Mouse (Mus musculus): Measurements from ENCODE around the gene Iscu.

Iscu gene

DNA sequence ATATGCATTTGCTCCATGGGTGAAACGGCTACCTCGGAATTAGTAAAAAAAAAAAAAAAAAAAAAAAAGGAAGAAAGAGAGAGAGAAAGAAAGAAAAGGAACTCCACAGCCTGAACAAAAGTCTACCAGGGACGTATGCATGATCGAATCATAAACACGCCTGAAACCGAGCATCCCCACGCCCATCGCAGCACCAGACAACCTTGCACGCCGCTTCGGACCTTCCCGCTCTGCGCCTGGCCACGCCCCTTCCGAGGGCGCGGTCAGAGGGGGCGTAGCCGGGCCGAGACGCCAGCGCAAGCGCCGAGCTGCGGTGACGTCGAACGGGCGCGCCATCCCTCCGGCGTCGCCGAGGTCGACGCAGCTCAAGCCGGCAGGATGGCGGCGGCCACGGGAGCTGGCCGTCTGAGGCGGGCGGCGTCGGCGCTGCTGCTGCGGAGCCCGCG is at the start of gene Iscu, which contains the start of gene Sart3:
TSS of gene Iscu (plus strand) at position 299 of the 446 bp plus-strand sequence.
TSS of gene Sart3 (minus strand) at position 61 of the 446 bp plus-strand sequence.
- DNase-seq (ENCODE audit: low spot score in 2 of 2), result peak; percentile 91 to 92

DNA sequence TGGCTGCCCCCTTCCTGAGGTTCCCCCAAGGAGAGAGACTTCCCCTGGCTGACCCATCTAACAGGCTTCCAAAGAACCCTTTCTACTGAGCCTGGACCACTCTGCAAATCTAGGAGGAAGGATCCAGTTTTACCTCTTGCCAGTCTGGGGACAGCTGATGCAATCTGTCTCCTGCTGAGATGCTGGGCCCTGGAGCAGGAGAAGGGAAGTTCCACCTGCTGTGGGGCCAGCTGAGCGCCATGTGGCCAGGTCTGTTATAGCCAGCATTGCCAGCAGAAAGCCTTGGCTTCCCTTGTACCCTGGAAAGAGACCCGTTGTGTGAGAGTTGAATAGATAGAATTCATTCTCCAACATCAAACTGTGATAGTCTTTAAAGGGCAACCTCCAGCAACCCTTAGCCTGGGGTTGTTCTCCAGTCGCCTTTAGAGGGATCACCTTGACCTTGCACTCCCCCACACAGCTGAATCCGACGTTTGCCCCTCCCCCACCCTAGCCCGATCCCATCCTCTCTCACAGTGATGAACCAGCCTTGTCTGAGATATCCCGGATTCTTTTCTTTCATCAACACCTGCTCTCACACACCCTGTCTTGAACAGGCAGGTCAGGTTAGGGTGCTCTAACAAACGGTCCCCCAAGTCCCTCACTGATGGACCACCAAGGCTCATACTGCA is 48.8 kb upstream of the Iscu start:
- no peak for DNase-seq (ENCODE audit: low spot score in 2 of 2)

DNA sequence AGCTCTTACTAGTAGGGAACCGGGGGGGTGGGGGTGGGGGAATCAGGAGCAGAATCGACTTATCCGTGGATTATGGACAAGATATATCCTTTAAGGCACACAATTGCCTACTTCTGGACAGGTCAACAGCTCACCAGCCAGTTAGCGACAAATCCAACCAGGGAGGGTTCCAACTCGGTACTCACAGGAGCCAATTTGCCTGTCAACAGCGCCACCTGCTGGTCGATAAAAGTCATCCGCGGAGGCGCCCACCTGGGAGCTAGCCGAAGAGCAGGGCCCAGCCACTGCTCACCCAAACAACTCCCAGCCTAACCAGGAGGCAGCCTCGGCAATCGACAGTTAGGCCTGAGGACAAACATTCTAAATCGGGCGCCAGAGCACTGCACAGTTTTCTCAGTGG is 48.1 kb upstream of the Iscu start, which contains the start of gene 1700069L16Rik:
TSS of gene 1700069L16Rik (minus strand) at position 327 of the 400 bp plus-strand sequence.
- peak; percentile 52 to 76 for DNase-seq (ENCODE audit: low spot score in 2 of 2)

DNA sequence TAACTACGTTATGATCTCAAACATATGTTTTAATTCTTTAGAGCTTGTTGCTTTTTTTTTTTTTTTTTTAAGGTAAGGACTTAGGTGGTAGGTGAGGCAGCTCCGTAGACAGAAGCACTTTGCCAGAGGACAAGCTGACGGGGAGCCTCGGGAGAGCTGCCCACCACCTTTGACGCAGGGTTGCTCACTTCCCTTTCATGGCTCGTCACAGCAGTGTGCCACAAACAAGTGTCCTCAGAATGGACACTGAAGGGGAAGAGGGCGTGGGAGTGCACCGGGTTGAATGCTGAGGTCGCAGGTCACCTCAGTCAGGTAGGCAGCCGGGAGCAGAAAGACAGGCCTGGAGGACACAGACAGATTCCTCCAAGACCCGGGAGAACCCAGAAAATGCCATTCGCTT is 47.1 kb upstream of the Iscu start:
- DNase-seq (ENCODE audit: low spot score in 2 of 2), result no peak

DNA sequence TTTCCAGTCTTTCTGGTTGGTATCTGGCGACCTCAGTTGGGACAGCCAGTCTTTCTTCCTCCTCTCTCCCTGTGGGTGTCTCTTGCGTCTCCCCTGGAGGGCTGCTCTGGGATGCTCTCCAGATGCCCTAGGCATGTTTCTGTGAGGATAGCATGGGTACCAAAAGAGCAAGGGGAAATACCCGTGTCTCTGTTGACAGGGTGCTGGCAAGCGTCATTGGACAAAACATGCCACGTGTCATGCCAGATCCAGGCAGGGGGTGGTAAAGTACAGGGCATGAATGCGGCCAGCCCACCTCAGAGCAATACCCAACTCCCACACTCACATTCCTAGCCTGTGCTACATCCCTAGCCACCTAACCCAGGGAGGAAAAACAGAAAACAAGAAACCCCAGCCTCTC is 45.9 kb upstream of the Iscu start:
- DNase-seq (ENCODE audit: low spot score in 2 of 2), result no peak

DNA sequence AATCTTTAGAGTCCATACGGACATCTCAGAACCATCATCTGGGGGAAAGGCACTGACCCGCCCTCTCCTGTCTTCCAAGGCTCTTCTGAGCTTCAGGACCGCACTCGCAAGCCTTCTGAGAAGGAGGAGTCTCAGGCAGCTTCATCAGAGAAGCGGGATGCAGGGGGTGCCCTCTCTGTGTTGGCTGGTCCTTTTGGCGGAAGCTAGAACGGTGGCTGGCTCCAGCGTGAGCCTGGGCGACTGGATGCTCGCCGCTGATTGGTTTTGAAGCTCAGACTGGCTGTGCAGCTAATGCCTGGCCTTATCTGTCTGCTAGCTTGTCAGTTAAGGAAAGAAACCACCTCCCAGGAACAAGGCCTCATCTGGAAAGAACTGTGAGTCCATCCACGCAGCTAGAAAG is 45.3 kb upstream of the Iscu start:
- DNase-seq (ENCODE audit: low spot score in 2 of 2), result no peak

DNA sequence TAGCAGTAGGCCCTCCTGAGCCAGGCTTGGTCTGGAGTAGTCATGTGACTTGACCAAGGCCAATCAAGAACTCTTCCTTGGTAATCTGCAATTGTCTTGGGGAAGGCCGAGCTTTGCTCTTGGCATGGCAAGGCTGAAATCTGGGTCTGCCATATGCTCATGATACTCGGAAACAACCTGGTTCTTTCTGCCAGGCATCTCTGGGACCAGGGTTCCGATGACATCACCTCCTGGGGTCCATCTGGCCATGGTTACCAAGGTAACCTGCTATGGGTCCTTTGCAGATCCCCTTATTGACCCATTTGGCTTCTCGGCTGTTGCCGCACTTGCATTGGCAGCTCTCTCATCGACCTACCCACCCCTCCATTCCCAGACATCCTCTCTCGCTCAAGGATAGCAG is 44.5 kb upstream of the Iscu start:
- no peak for DNase-seq (ENCODE audit: low spot score in 2 of 2)

DNA sequence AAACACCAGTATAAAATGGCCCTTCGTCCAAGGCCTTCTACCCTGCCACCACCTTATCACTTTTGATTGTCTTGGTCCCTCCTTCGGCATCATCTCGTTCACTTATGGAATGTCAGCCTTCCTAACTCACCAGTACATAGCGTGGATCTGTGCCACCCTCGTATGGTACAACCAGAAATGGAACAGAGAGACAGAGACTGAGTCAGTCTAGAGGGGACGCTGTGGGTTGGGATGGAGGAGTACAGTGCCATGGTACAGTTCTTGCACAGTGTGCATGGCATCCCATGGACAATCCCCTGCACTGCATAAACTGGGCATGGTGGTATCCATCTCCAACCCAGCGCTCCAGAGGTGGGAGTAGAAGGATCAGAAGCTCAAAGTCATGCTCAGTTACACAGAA is 43.9 kb upstream of the Iscu start:
- DNase-seq (ENCODE audit: low spot score in 2 of 2), result no peak

DNA sequence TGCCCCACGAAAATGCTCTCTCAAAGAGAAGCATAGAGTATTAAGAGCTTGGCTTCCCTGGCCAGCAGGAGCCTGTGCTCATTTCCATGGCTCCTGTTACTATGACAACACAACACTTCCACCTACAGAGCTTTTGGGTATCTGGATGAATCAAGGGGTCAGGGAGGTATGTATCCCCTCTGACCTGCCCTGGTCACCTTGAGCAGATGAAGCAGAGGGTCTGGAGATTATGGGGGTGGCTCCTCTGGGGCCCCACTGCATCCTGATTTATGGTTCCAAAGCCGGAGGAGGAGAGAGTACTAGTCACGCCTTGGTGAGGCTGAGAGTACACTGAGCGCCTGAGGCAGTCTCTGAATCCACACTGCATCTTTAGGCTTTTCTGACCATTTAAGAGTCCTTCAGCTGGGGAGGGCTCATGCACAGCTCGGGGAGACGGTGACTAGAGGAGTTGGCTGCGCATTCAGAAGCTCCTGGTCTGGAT is 41.9 kb upstream of the Iscu start:
- DNase-seq (ENCODE audit: low spot score in 2 of 2), result no peak

DNA sequence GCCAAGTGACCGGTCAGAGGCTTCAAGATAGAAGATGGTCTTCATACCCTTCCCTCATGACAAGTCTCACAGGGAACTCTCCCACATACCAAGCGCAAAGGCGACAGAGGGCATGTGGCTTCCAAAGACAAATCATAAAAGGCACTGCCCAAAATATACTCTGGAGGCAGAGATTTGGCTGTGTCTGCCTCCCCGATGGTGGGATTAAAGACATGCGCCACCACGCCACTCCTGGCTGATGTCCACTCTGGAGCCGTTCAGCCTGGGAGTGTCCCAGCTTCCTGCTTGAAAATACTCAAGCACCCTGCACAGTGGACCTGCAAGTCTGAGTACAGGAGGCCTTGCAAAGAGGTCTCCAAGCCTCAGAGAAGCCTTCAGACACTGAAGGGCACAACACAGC is 41.4 kb upstream of the Iscu start:
- DNase-seq (ENCODE audit: low spot score in 2 of 2), result no peak

DNA sequence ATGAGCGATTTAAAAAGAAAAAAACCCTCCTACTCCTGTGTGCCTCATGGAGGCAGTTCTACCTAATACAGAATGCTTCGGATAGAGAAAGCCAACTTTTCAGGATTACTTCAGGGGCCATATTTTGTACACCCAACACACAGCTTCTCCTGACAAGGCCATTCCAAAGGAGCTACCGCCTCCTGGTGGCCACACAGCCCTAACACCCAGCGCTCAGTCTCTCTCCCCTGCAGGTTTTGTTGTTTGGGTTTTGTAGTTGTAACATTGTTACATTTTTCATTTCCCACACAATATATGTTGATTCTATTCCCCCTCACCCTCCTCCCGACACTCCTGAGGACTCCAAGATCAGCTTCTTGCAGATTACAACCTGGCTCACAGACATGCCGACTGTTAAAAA is 40.4 kb upstream of the Iscu start:
- no peak for DNase-seq (ENCODE audit: low spot score in 2 of 2)

DNA sequence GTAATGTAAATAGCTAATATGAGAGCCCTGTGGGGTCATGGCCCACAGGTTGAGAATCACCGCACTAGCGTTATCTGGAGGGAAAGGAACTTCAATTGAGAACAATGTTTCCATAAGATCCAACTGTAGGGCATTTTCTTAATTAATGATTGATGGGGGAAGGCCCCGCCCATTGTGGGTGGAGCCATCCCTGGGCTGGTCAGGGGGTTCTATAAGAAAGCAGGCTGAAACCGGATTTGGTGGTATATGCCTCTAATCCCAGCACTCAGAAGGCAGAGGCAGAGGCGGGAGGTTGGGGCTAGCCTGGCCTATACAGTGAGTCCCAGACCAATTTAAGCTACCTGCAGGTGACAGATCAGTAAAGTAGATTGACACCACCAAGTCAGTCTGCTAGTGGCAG is 38.2 kb upstream of the Iscu start:
- no peak for DNase-seq (ENCODE audit: low spot score in 2 of 2)

DNA sequence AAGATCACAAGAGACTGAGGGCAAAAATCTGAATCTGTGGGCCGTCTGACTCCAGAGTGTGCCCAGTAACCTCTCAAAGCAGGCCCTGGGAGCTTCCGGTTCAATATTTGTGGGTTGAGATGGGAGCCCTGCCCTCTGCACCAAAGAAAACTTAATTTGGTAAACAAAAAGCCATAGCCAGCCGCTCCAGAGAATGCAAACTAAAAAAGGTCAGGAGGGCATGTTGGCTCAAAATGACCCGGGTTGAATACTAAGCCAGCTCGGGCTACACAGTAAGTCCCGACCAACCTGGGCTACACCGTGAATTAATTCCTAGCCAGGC is 37.6 kb upstream of the Iscu start:
- DNase-seq (ENCODE audit: low spot score in 2 of 2), result no peak

DNA sequence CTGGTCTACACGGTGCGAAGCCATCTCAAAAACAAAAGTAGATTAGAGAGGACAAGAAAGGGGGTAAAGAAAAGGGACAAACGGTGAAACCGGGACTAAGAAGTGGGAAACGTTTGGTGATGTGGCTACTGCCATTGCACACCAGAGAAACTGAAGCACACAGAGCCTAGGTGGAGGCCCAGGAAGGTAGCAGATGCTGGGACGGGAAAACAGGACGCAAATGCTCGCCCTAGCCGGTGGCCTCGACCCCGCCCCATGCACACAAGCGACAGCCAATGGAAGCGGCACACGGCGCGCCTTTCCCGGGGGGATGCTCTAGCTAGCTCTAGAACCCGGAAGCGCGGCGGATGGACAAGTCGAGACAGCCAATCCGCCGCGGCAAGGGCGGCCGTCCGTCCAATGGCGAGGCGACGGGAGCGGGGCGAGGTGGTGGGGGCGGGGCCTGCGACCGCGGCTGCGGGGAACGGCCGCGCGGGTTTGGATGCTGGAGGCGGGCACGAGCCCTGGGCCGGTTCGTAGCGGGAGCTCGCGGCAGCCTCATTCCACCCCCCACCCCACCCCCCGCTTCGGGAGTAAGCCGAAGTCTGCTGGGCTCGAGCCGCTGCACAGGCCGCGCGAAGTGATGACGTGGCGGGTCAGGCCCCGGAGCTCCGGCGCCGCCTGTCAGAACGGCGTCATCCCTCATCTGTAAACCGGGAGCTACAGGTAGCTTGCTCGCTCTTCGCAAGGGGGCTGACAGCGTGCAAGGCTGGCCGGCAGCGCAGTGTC is 37.0 kb upstream of the Iscu start, which contains the start of gene Ficd:
TSS of gene Ficd (plus strand) at position 459 of the 768 bp plus-strand sequence.
- peak; percentile 76 to 88 for DNase-seq (ENCODE audit: low spot score in 2 of 2)

DNA sequence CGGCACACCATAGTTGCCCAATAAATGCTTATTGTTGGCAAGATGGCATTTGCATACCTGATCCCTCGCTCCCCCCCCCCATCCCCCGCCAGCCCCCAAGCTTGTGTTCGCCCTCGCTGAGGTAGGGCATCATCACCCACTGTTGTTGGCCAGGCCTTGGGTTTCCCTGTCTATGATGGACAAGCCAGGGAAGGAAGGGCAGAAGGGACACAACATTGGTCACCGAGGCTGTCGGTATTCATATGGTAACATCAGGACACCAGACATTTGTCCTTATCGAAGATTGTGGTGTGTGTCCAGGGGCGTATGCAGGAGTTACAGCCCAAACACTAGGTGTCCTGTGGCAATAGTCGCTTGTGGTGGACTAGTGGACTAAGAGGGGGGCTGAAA is 36.4 kb upstream of the Iscu start:
- DNase-seq (ENCODE audit: low spot score in 2 of 2), result no peak

DNA sequence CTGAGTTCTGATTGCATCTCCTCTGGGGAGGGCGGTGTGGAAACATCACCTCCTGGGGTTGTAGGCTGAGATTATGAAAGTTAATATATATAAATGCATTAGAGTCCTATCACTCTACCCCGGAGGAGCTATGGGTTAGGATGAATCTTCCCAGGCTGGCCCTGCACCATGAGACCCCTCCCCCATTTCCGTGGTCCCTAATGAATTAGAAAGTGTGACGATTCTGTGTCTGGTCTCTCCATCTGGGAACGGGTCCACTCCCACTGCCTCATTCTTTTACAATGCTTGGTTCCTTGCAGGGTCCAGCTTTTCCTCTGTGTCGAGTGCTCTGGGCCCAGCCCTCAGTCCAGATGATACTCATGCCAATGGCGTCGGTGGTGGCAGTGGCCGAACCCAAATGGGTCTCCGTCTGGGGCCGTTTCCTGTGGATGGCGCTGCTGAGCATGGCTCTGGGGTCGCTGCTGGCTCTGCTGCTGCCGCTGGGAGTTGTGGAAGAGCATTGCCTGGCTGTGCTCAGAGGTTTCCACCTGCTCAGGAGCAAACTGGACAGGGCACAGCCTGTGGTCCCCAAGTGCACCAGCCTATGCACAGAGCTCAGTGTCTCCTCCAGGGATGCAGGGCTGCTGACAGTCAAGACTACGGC is 35.9 kb upstream of the Iscu start:
- no peak for DNase-seq (ENCODE audit: low spot score in 2 of 2)

DNA sequence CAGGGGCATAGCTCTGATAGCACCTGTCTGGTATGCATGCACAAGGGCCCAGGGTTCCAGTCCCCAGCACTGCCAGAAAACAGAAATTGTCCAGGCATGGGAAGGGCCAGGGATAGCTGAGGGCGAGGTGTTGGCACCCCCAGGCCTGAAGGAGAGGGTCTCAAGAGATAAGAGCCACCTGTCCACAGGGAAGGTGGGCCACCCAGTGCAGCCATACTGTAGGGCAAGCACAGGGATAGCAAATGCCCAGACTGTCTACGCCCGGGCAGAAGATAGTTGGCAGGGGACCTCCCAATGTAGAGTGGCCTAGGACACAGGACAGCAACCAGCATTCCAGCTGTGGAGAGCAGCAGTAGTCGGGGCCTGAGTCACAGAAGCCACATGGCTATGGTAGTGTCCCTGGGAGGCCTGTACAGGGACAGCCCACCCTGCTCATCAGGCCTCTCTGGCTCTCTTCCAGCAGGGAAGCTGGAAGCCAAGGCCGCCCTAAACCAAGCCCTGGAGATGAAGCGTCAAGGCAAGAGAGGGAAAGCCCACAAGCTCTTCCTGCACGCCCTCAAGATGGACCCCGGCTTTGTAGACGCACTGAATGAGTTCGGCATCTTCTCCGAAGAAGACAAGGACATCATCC is 34.8 kb upstream of the Iscu start:
- no peak for DNase-seq (ENCODE audit: low spot score in 2 of 2)

DNA sequence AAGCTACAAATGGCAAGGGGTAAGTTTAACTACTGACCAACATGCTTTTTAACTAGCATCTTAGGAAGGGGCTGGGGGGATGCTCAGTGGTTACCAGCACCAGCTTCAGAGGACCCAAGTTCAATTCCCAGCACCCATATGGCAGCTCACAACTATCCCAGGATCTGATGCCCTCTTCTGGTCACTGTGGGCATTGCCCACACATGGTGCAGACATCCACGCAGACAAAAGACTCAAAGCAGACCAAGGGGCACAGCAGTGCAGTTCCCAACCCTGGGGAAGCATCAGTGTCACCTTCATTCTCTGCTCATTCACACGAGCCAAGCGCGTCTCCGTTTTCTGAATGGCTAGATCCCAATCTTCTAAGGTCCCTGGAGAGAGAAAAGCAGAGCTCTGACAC is 24.9 kb upstream of the Iscu start:
- no peak for DNase-seq (ENCODE audit: low spot score in 2 of 2)

DNA sequence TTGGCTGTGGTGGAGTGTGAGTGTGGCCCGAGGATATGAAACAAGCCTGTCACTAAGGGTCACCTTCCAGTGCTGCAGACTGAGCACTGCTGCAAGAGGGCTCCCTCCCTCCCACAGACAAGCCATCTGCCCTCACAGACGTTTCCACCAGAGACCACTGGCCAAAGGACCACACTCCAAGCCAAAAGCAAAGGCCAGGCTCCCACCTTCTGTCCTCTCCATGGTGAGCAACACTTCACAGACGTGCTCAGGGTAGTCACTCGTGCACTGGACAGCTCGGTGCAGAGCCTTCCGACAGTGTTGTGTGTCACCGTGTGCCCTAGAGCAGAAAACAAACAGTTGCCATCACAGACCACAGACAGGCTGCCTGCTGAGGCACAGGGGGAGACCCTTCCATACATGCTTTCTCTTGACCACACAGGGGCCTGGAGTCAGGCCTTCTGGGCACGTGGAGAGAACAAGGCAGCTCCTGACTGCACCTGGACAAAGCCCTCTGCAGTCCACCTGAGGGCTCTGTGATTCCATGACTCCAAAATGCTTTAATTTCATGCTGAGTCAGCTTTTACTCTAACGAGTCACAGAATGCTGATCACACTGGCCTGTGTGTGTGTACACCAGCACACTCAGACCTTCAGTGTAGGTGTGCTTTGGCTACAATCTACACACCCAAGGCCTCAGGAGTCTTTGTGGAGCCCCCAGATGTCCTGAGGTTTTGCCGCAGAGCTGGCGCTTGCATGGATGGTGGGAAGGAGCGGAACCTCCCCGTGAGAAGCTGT is 23.8 kb upstream of the Iscu start:
- DNase-seq (ENCODE audit: low spot score in 2 of 2), result no peak

DNA sequence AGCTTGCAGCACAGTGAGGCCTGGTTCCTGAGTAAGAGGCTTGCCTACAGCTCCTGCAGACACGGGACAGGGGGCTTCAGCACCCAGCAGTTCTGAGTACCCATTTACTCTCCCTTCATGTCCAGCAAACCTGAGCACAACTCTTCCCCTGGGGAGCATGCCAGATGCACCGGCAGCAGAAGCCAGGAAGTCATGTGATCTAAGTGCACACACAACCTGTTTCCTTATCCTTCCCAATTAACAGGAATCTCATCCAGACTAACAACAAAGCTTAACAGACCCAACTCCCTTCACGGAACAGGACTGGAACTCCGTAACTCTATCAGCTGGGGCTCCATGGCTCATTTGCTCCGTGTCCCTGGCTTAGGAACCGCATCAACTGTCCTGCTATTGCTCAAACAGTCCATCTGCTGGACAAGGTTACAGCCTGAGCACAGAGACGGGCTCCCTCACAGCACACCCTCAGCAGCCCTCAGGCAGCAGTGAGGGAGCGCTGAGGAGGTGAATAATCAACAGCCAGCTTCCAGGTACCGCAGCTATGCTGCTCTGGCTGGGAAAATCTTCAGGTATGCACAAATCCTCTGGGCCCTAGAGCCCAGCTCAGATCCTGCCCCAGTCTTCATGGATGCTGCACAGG is 20.9 kb upstream of the Iscu start:
- no peak for DNase-seq (ENCODE audit: low spot score in 2 of 2)
